Mouse (Mus musculus): ENCODE measurements around the gene Gm20388.
A peak's percentile ranks its signal among the peaks of the same experiment; 100 is the strongest.

The Gm20388 gene

DNA sequence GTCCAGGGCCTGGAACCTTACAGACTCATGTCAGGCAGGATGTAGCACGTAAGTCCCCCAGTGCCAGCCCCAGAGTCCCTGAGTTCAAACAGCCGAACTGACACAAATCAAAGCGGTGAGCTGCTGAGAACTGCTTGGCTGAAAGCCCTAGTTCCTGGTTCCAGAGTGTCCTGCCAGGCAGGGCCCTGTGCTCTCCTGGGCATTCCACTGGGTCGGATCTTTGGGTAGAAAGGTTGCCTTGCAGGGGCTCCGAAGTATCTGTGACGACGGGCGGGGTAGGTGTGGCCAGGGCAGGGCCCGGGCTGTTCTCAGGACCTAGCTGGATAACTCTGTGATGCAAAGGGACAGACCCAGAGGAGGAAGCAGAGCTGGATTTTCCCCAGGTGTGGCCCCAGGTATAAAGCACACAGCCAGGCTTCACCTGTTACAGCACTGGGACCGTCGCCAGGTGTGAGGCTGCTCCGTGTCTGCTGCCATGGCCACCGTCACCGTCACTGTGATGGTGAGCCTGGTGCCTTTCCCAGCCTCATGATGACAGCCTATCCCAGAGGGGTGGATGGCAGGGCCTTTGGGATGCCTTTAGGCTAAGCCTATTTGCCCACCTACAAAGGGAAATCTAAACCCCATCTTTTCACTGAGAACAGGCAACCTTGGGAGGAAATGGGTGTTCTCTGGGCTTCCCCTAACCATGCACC lies 2510.9 kb downstream of the Gm20388 start, which contains the start of gene Il17c:
Il17c (plus strand) TSS at position 645 of the 695 bp plus-strand sequence.
- DNase-seq = peak; percentile 40 to 66

GRCm38 (mm10) chr8:122423217-122423616 lies 2512.6 kb downstream of the Gm20388 start:
- no peak for DNase-seq

DNA sequence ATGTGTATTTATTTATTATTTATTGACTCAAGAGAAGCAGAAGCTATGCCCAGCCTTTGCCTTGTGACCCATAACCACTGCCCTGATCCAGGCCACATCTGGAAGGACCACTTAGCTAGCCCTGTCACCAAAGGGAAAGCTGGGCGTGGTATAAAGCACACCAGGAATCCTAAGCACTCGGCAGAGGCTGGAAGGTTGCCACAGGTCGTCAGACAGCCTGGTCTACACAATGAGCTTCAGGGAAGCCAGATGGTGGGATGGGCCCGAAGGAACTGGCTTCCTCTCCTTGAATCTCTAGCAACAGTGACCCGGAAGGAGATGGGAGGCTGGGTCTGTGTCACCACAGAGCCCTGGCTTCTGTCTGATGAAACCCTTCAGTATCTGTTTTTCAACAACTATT lies 2513.0 kb downstream of the Gm20388 start:
- peak in 1 of 2 experiments; percentile 44 for DNase-seq

DNA sequence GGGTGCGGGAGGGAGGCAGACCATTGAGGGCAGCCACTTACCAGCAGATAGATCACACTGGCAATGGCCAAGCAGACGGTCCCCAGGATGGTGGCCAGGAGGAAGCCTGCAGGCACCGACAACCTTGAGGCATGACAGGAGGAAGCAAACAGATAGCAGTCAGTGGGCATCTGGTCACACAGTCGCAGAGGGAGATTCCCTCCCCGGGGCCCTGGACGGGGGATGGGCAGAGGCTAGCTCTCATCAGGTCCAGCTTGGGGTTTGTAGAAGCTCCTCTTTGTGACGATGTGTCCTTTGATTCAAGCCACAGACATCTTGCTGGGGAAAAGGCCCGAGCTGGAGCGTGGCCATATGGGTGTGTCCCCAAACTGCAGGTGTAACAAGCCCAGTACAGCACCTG lies 2515.5 kb downstream of the Gm20388 start:
- no peak for DNase-seq

- no peak for DNase-seq
Observed at GRCm38 (mm10) chr8:122427607-122428006, 2517.0 kb downstream of the Gm20388 start.

DNA sequence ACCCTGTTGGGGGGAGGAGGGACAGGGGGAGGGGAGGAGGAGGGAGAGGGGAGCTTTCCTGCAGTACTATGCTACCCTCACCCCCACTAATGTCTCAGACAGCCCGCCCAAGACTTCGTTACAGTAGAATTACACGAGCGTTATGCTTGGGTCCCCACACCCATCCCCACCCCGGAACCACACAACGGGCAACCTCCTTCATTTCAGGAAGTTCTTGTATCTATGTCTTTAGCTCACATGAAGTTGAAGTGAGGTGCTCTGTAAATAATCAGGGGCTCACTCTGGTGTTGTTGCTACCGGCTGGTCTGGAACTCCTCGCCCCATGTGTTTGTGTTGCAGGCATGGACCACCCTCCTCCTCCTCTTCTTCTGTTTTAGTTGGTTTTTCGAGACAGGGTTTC lies 2517.5 kb downstream of the Gm20388 start:
- no peak for DNase-seq

DNA sequence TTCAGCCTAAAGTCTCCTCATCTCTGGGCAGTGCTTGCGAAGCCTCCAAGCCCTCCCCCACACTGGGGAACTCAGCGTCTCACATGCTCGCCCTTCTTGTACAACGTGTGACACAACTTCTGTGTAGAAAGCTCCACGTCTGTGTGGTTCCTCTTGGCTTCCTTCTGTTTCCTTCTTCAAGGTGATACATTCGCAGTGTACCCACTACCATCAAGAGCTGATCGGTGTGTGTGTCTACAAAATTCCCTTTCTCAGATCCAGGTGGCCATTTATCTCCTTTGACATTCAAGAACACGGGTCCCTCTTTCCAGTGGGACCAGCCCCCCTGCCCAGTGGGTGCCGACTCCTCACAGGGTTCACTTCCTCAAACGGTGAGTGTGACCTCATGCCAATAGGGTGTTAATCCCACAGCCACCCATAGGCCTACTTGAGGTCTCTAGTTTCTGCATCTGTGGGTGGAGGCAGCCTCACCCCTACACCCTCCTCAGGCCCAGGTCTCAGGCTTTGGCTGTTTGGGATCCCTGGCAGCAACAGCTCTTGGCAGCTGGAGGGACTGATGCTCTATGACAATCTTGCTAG lies 2519.5 kb downstream of the Gm20388 start:
- DNase-seq = no peak

DNA sequence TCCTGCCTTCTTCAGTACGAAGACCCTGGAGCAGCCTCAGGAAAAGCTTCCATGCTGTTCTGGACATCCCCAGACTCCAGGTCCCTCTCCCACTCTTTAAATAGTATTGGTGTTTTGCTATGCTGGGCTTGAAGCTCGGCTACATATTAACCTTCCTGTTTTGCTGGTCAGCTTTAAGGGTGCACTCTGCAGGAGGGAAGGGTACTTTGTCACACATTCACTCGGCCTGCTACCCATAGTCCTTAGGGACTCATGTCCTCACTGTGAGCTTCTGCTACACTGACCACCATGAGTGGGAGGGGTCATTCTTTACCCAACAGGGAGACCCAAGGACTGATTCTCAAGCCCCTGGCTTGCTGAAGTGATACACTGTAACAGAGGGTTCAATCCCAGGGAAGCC lies 2520.0 kb downstream of the Gm20388 start:
- no peak for DNase-seq

GRCm38 (mm10) chr8:122431694-122432442 lies 2521.2 kb downstream of the Gm20388 start:
- no peak for DNase-seq

DNA sequence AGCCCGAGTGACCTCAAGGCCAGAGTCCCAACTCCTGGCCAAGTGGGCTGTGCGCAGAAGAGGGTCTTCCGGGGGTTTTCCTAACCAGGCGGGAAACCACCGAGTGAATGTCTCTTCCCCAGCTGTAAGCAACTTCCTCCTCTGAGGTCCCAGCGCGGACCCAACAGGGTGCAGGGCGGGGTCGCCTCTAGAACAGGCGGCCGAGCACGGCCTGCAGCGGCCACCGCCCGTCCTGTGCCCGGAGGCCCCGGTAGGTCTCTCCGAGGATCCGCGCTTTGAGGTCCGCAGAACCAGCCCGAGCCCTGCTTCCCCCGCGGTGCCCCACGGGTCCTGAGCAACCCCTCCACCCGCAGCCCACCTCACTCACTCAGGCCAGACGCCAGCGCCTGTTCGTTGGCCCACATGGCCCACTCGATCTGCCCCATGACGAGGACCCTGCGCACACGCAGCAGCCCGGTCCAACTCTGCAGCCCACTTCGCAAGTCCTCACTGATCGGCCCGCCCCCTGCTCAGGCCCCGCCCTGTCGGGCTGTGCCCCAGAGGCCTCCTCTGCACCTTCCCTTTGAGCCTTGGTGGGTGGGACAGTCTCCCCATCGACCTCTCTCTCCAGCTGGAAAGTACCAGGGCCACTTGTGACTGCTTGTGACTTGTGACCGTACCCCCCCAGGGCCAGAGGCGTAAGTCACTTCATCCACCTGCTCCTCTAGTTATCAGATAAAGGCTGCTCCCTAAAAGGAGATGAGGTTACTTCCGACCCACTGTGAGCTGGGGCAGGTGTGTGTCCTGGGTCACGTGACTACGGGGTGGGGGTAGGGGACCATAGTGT lies 2522.0 kb downstream of the Gm20388 start, which contains the start of gene Cyba:
Cyba (minus strand) TSS at position 488 of the 826 bp plus-strand sequence.
- peak; percentile 29 to 35 for DNase-seq

- no peak for DNase-seq
Observed at GRCm38 (mm10) chr8:122433269-122433905, 2522.7 kb downstream of the Gm20388 start.

GRCm38 (mm10) chr8:122435375-122435774 lies 2524.7 kb downstream of the Gm20388 start:
- DNase-seq = no peak

GRCm38 (mm10) chr8:122436146-122436545 lies 2525.5 kb downstream of the Gm20388 start:
- DNase-seq = no peak

DNA sequence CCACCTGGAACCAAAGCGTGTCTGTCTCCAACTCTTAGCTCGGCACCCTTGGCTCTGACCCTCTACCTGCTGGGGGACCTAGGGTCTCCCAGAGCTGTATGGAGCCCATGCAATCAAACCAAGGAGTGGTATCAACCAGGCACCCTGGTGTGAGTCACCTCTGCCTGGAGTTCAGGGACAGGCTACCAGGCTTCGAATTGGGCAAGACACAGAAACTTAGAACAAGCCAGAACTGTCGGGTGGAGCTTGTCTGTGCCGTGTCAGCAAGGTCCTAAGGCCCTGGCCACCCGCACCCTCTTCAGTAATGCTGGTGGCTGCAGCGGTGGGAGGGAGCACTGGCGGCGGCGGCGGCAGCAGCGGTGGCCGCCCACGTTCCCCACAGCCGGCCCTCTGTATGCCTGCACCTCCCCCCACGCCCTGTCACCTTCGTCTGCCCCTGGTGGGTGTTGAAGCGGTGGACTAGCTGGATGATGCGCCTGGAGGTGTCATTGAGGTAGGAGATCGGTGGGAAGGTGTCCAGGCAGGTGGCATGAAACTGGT lies 2526.0 kb downstream of the Gm20388 start:
- no peak for DNase-seq

- DNase-seq = no peak
Observed at GRCm38 (mm10) chr8:122437708-122438331, 2527.2 kb downstream of the Gm20388 start.

GRCm38 (mm10) chr8:122439336-122439735 lies 2528.7 kb downstream of the Gm20388 start:
- peak; percentile 84 for DNase-seq

DNA sequence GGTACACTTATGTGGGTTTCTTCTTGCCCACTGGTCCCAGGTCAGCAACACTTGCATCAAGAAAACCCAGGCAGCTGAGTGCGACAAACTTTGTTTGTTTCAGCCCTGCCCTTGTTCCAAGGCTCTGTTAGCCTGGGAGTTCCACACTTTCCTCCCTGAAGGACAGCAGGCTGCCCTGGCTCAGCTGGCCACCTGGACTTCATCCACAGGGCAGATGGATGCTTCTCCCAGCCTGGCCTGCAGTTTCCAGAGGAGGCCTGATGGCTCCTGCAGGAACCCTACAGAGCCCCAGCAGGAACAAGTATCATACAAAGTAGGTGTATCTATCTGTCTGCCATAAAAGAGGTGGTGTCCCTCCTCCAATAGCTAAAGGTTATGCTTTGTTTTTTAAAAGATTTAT lies 2530.7 kb downstream of the Gm20388 start:
- DNase-seq = peak in 1 of 2 experiments; percentile 36

DNA sequence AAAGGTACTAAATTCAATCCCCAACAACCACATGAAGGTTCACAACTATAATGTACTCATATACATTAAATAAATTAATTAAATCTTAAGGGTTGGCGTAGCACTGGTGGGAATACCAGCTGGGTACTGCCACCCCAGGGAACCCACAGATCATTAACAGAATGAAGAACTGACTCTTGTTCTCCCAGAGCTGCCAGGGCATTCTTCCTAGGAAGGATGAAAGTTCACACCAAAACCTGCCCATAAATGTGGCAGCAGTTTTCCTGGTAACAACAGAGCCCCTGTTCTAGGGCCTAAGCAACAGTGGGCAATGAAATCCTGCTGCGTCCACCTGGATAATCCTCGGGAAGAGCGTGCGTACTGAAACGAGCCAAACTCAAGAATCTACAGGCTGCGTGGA lies 2531.7 kb downstream of the Gm20388 start:
- DNase-seq = no peak

- DNase-seq = no peak
Observed at GRCm38 (mm10) chr8:122442781-122443180, 2532.1 kb downstream of the Gm20388 start.

- peak; percentile 99 for DNase-seq
Observed at GRCm38 (mm10) chr8:122443262-122444006, 2532.8 kb downstream of the Gm20388 start, which contains the start of gene Mvd. Gene Mvd (minus strand): TSS chr8:122443422.
